Mouse (Mus musculus): Measurements from ENCODE around the gene Bag6. TPM values are rescaled to one million over a fixed set of nuclear protein-coding genes. Genes with fewer than 3 reads are reported as not detected.
A peak's percentile ranks its signal among the peaks of the same experiment; 100 is the strongest.

The Bag6 gene
- total RNA-seq (2012; rRNA removed) (73.0 and 73.7 TPM in 2 replicates), total RNA-seq (2014; rRNA removed) (21.7 and 26.0 TPM in 2 replicates), polyA plus RNA-seq (2012; ENCODE audit: insufficient read length, low read depth) (133 and 152 TPM in 2 replicates)

GRCm38 (mm10) chr17:35134801-35135590, at the start of gene Bag6:
Gene Bag6, plus strand, starts transcription at chr17:35135178.
- H3K36me3 ChIP-seq (replicated peaks in 1 of 2; ENCODE audit: control insufficient read depth in 1 of 2, insufficient read depth in 1 of 2, low read length in 1 of 2): peaks cover 21 to 46% of the 10 kb centered on the region in 2 experiments

GRCm38 (mm10) chr17:35085208-35085865, 49.6 kb upstream of the Bag6 start, which contains the start of gene Ly6g6f:
Gene Ly6g6f, minus strand, starts transcription at chr17:35085610.
- no peak within 1 kb of the TSS for H3K4me2 ChIP-seq (ENCODE audit: insufficient read depth, low read depth, poor library complexity, severe bottlenecking)
- no peaks in the 10 kb centered on the region; the same call in 1 of the 2 replicates for H3K79me2 ChIP-seq (replicated peaks; ENCODE audit: control insufficient read depth, extremely low read depth, insufficient read depth, poor library complexity, severe bottlenecking)
- H3K27ac ChIP-seq (ENCODE audit: insufficient read depth, low read depth): no peak within 1 kb of the TSS
- in situ Hi-C loops (cut with MboI; ENCODE audit: low pct_ligation_motif_present, low pct_unique_long_range_greater_than_20kb, low sequenced_read_pairs): no loop called here
- peaks cover 11 to 20% of the 10 kb centered on the region in 2 experiments for H3K4me1 ChIP-seq (ENCODE audit: control insufficient read depth in 1 of 2, insufficient read depth in 2 of 2)
- H3K9ac ChIP-seq (ENCODE audit: insufficient read depth, low read depth): no peak within 1 kb of the TSS
- H3K36me3 ChIP-seq (replicated peaks in 1 of 2; ENCODE audit: control insufficient read depth in 1 of 2, insufficient read depth in 1 of 2, low read length in 1 of 2): peaks cover 0 to 1% of the 10 kb centered on the region in 2 experiments
- DNase-seq (ENCODE audit: extremely low read depth): no peak
- TF ChIP-seq JUND (conservative IDR thresholded peaks at IDR 0.05; ENCODE audit: low read depth, low read length): no peak
- no peak for TF ChIP-seq USF2 (conservative IDR thresholded peaks at IDR 0.05; ENCODE audit: low read depth, low read length)
- no peak for TF ChIP-seq USF1 (IDR thresholded peaks at IDR 0.05; ENCODE audit: low read depth, low read length)
- TF ChIP-seq CHD1 (IDR thresholded peaks at IDR 0.05; ENCODE audit: low read depth, low read length): no peak
- no peak for TF ChIP-seq MEF2A (IDR thresholded peaks at IDR 0.05; ENCODE audit: borderline replicate concordance, low read depth, low read length)
- no peak for TF ChIP-seq HCFC1 (IDR thresholded peaks at IDR 0.05; ENCODE audit: low read depth, low read length)
- H3K4me3 ChIP-seq (replicated peaks in 1 of 3; ENCODE audit: low read depth in 2 of 3, low read length in 2 of 3, poor library complexity in 1 of 3): no peak within 1 kb of the TSS
- H3K27me3 ChIP-seq (replicated peaks): peaks cover 17% of the 10 kb centered on the region
- no peaks in the 10 kb centered on the region for H3K9me3 ChIP-seq (replicated peaks; ENCODE audit: low read length)
- dilution Hi-C loops (cut with MboI; ENCODE audit: extremely low pct_ligation_motif_present, extremely low pct_unique_long_range_greater_than_20kb, low sequenced_read_pairs): no loop called here

More at GRCm38 (mm10) chr17:35134801-35135590, at the start of gene Bag6:
- Histone ChIP-seq H3K4me1 (ENCODE audit: control insufficient read depth in 1 of 2, insufficient read depth in 2 of 2) (peaks cover 0 to 19% of the 10 kb centered on the region in 2 experiments; a peak in 2 of 4 replicates), H3K9me3 (replicated peaks; ENCODE audit: low read length) (no peaks in the 10 kb centered on the region), H3K27ac (ENCODE audit: insufficient read depth, low read depth) (peak within 1 kb of the TSS; percentile 74), H3K27me3 (replicated peaks) (no peaks in the 10 kb centered on the region), H3K79me2 (replicated peaks; ENCODE audit: control insufficient read depth, extremely low read depth, insufficient read depth, poor library complexity, severe bottlenecking) (peaks cover 45% of the 10 kb centered on the region), H3K4me2 (ENCODE audit: insufficient read depth, low read depth, poor library complexity, severe bottlenecking) (peak within 1 kb of the TSS; percentile 95), H3K4me3 (replicated peaks in 1 of 3; ENCODE audit: low read depth in 2 of 3, low read length in 2 of 3, poor library complexity in 1 of 3) (peak within 1 kb of the TSS; percentile 83 to 95 (median 91)), H3K9ac (ENCODE audit: insufficient read depth, low read depth) (peak within 1 kb of the TSS; percentile 80)
- peak; percentile 95 for DNase-seq (ENCODE audit: extremely low read depth)
- dilution Hi-C loops (cut with MboI; ENCODE audit: extremely low pct_ligation_motif_present, extremely low pct_unique_long_range_greater_than_20kb, low sequenced_read_pairs) (no loop called here), in situ Hi-C loops (cut with MboI; ENCODE audit: low pct_ligation_motif_present, low pct_unique_long_range_greater_than_20kb, low sequenced_read_pairs) (no loop called here)
- TF ChIP-seq USF1 (IDR thresholded peaks at IDR 0.05; ENCODE audit: low read depth, low read length): no peak
- peak in 1 of 2 experiments; percentile 42; a peak in 2 of 4 replicates for TF ChIP-seq CTCF (conservative IDR thresholded peaks at IDR 0.05 in 1 of 2, IDR thresholded peaks at IDR 0.05 in 1 of 2; ENCODE audit: low read depth in 2 of 2, low read length in 2 of 2)
- no peak; the same call in 1 of the 2 replicates for TF ChIP-seq SMC3 (IDR thresholded peaks at IDR 0.05; ENCODE audit: low read depth, low read length)
- TF ChIP-seq BHLHE40 (IDR thresholded peaks at IDR 0.05; ENCODE audit: low read depth, low read length): peak; percentile 30; the same call in 1 of the 2 replicates
- peak; percentile 71 for TF ChIP-seq POLR2A (IDR thresholded peaks at IDR 0.05; ENCODE audit: low read depth, low read length)
- TF ChIP-seq KAT2A (IDR thresholded peaks at IDR 0.05; ENCODE audit: insufficient replicate concordance, low read length): peak; percentile 90; the same call in 1 of the 2 replicates
- TF ChIP-seq PAX5 (IDR thresholded peaks at IDR 0.05; ENCODE audit: low read length): no peak
- TF ChIP-seq JUND (conservative IDR thresholded peaks at IDR 0.05; ENCODE audit: low read depth, low read length): peak; percentile 61
- TF ChIP-seq ZC3H11A (IDR thresholded peaks at IDR 0.05; ENCODE audit: low read depth, low read length): no peak
- TF ChIP-seq TBP (conservative IDR thresholded peaks at IDR 0.05; ENCODE audit: low read depth, low read length): peak; percentile 86
- TF ChIP-seq E2F4 (IDR thresholded peaks at IDR 0.05; ENCODE audit: insufficient replicate concordance, low read depth, low read length): peak; percentile 94; the same call in 1 of the 2 replicates
- TF ChIP-seq MAFK (IDR thresholded peaks at IDR 0.05; ENCODE audit: insufficient replicate concordance, low read length): no peak
- TF ChIP-seq ZKSCAN1 (IDR thresholded peaks at IDR 0.05; ENCODE audit: borderline replicate concordance, low read depth, low read length): no peak
- TF ChIP-seq TCF12 (IDR thresholded peaks at IDR 0.05; ENCODE audit: low read depth, low read length): peak; percentile 80
- peak; percentile 91 for TF ChIP-seq MYC (IDR thresholded peaks at IDR 0.05; ENCODE audit: low read depth, low read length)
- peak; percentile 76; the same call in 1 of the 2 replicates for TF ChIP-seq SIN3A (IDR thresholded peaks at IDR 0.05; ENCODE audit: low read length)
- peak; percentile 74 for TF ChIP-seq MEF2A (IDR thresholded peaks at IDR 0.05; ENCODE audit: borderline replicate concordance, low read depth, low read length)
- TF ChIP-seq NRF1 (IDR thresholded peaks at IDR 0.05; ENCODE audit: low read depth, low read length): peak; percentile 92
- peak; percentile 61; the same call in 1 of the 2 replicates for TF ChIP-seq POLR2AphosphoS2 (IDR thresholded peaks at IDR 0.05; ENCODE audit: low read depth, low read length)
- TF ChIP-seq MAX (IDR thresholded peaks at IDR 0.05; ENCODE audit: low read length): peak; percentile 100
- peak; percentile 91 for TF ChIP-seq HCFC1 (IDR thresholded peaks at IDR 0.05; ENCODE audit: low read depth, low read length)
- no peak for TF ChIP-seq EP300 (IDR thresholded peaks at IDR 0.05; ENCODE audit: low read length)
- TF ChIP-seq ETS1 (conservative IDR thresholded peaks at IDR 0.05; ENCODE audit: low read depth, low read length): 0 out of 2 replicates have a peak, but pooled peaks have one; percentile 13
- peak; percentile 76 for TF ChIP-seq MXI1 (IDR thresholded peaks at IDR 0.05; ENCODE audit: low read depth, low read length)
- no peak for TF ChIP-seq UBTF (IDR thresholded peaks at IDR 0.05; ENCODE audit: low read depth, low read length)
- peak; percentile 33; the same call in 1 of the 2 replicates for TF ChIP-seq ZMIZ1 (IDR thresholded peaks at IDR 0.05; ENCODE audit: low read depth, low read length)
- peak; percentile 74 for TF ChIP-seq IRF4 (IDR thresholded peaks at IDR 0.05; ENCODE audit: low read depth, low read length)
- peak; percentile 85 for TF ChIP-seq CHD2 (IDR thresholded peaks at IDR 0.05; ENCODE audit: low read length)
- peak; percentile 84 for TF ChIP-seq ELF1 (IDR thresholded peaks at IDR 0.05; ENCODE audit: low read depth, low read length)
